Comparison of ENCODE assay signal across 21 mouse cellular contexts in genomic region chr12:116306042-116306441, GRCm38 (mm10). TPM values are rescaled to one million over a fixed set of nuclear protein-coding genes. Genes with fewer than 3 reads are reported as not detected.
DNase-seq lines count a peak whose midpoint lies in the region; ATAC-seq and TF ChIP-seq lines count a peak whose summit lies in the region.
"Had no signal": no experiment of that assay in that cellular context is flagged by ENCODE, and none has a peak within 500 bp of the region (broad histone marks: within the 10 kb centered on the region; RNA-seq: fewer than 3 reads in every experiment).

No protein-coding gene starts in this region.

- peaks cover 75% of the 10 kb centered on the region for H3K79me3 ChIP-seq in C2C12 (ENCODE audit: low read depth)

- H3K4me3 ChIP-seq in C2C12 (ENCODE audit: insufficient read depth, poor library complexity, severe bottlenecking): no peak overlapping the region
- no peak overlapping the region for H3K4me3 ChIP-seq in liver, postnatal 0 days (ENCODE audit: low read depth, low read length)
- H3K4me3 ChIP-seq: heart, embryonic 15.5 days; hindbrain, embryonic 12.5 days; megakaryocyte, embryonic 14.5 days had no signal

- TF ChIP-seq CTCF in C2C12 (IDR thresholded peaks at IDR 0.05; ENCODE audit: control insufficient read depth, insufficient read depth, insufficient read length): no peak
- no peak for TF ChIP-seq CTCF in liver, postnatal 0 days (IDR thresholded peaks at IDR 0.05; ENCODE audit: low read depth)

- 61% methylated on average over 1 of the region's 1 CpGs for WGBS in liver, postnatal 0 days (ENCODE audit: insufficient replicate concordance)

- DNase-seq in gastrocnemius, adult 18-20 months (ENCODE audit: low spot score): peak; percentile 7
- DNase-seq in gastrocnemius, postnatal 25 days: no peak
- DNase-seq in kidney, postnatal 4 days: peak; percentile 6 to 16
- DNase-seq in kidney, adult 9 months: no peak
- DNase-seq in adrenal gland, postnatal 10 days: peak; percentile 15
- DNase-seq in frontal cortex, postnatal 36 days (ENCODE audit: low spot score in 2 of 2): no peak
- DNase-seq in liver, postnatal 0 days: no peak
- DNase-seq: cerebellum, adult 9-10 months; thymus, adult 2 months had no signal

- H3K4me2 ChIP-seq in liver, postnatal 0 days (ENCODE audit: low read depth, low read length): no peak overlapping the region
- H3K4me2 ChIP-seq: heart, embryonic 15.5 days; hindbrain, embryonic 12.5 days had no signal

- no peak overlapping the region for H3K9ac ChIP-seq in liver, postnatal 0 days (replicated peaks)
- H3K9ac ChIP-seq: heart, embryonic 15.5 days; hindbrain, embryonic 12.5 days had no signal

- H3K79me2 ChIP-seq in C2C12 (ENCODE audit: control insufficient read depth, insufficient read depth): peaks cover 90% of the 10 kb centered on the region

- TF ChIP-seq EP300 in liver, postnatal 0 days (IDR thresholded peaks at IDR 0.05; ENCODE audit: low read depth): no peak

- no peaks in the 10 kb centered on the region for H3K27me3 ChIP-seq in C2C12 (ENCODE audit: control insufficient read depth, insufficient read depth, insufficient read length)
- H3K27me3 ChIP-seq in liver, postnatal 0 days (ENCODE audit: insufficient read depth, low read length): no peaks in the 10 kb centered on the region
- H3K27me3 ChIP-seq: heart, embryonic 15.5 days; hindbrain, embryonic 12.5 days; megakaryocyte, embryonic 14.5 days had no signal

- no peaks in the 10 kb centered on the region for H3K4me1 ChIP-seq in liver, postnatal 0 days (ENCODE audit: insufficient read depth)
- H3K4me1 ChIP-seq: heart, embryonic 15.5 days; hindbrain, embryonic 12.5 days had no signal

- H3K27ac ChIP-seq in liver, postnatal 0 days (ENCODE audit: low read depth): no peak overlapping the region
- H3K27ac ChIP-seq: heart, embryonic 15.5 days; hindbrain, embryonic 12.5 days had no signal

- H3K9me3 ChIP-seq in liver, postnatal 0 days (ENCODE audit: low read length): no peaks in the 10 kb centered on the region
- H3K9me3 ChIP-seq: heart, embryonic 15.5 days; hindbrain, embryonic 12.5 days; megakaryocyte, embryonic 14.5 days had no signal

- H3K36me3 ChIP-seq in C2C12 (ENCODE audit: control insufficient read depth, insufficient read depth): peaks cover 9% of the 10 kb centered on the region
- no peaks in the 10 kb centered on the region for H3K36me3 ChIP-seq in liver, postnatal 0 days (replicated peaks; ENCODE audit: insufficient read depth, low read length)
- H3K36me3 ChIP-seq: heart, embryonic 15.5 days; hindbrain, embryonic 12.5 days had no signal

- no peak overlapping the region for H3ac ChIP-seq in C2C12 (ENCODE audit: control insufficient read depth, insufficient read length, low read depth)

- no peak for ATAC-seq in liver, postnatal 0 days
- ATAC-seq: activated CD4-positive, CD25-positive, alpha-beta regulatory T cell, adult 4 months; midbrain, embryonic 16.5 days had no signal

TF ChIP-seq in C2C12, 6 proteins besides CTCF, POLR2A, EP300 and RAD21:
- peak; percentile 12 for TF ChIP-seq FOSL1 (IDR thresholded peaks at IDR 0.05; ENCODE audit: insufficient read depth, low read length, poor library complexity, severe bottlenecking)
- peak; percentile 92 for TF ChIP-seq MYOD1 (IDR thresholded peaks at IDR 0.05; ENCODE audit: control insufficient read depth, insufficient read length, low read depth)
- TF ChIP-seq MAX (IDR thresholded peaks at IDR 0.05): no peak
- TF ChIP-seq CEBPB (IDR thresholded peaks at IDR 0.05; ENCODE audit: low read depth): no peak

RNA-seq across cellular contexts. Expression of gene Esyt2, which starts 25.0 kb away (rescaled TPM):
- total RNA-seq in gastrocnemius, adult 18-20 months (2021): 10 to 100 TPM; 26.0 to 30.2 TPM
- 10 to 100 TPM; 18.0 to 20.4 TPM for total RNA-seq in gastrocnemius, postnatal 25 days (2021)
- 19.3 TPM for polyA plus RNA-seq in C2C12 (2012; fragmentation: generic; extraction: Trizol)
- 10 to 100 TPM; 42.2 to 46.8 TPM for total RNA-seq in adrenal gland, postnatal 10 days (2021)
- polyA plus RNA-seq in liver, postnatal 0 days (2015; fragmentation: Nextera tagmentation; extraction: Ambion mirVana): 4.8 and 5.7 TPM in 2 replicates

RNA-seq across cellular contexts. Expression of gene Gm11027, which starts 30.9 kb away (rescaled TPM):
- not detected for total RNA-seq in gastrocnemius, adult 18-20 months (2021)
- total RNA-seq in gastrocnemius, postnatal 25 days (2021): not detected
- polyA plus RNA-seq in C2C12 (2012; fragmentation: generic; extraction: Trizol): not detected
- not detected for total RNA-seq in adrenal gland, postnatal 10 days (2021)
- polyA plus RNA-seq in liver, postnatal 0 days (2015; fragmentation: Nextera tagmentation; extraction: Ambion mirVana): not detected in 2 replicates
- total RNA-seq: heart, adult 18-20 months; left cerebral cortex, postnatal 10 days had no signal
- polyA plus RNA-seq: activated CD4-positive, CD25-positive, alpha-beta regulatory T cell, adult 4 months; heart, embryonic 15.5 days; hindbrain, embryonic 12.5 days; intestine, embryonic 14.5 days; limb, embryonic 14.5 days; liver, embryonic 16.5 days; midbrain, embryonic 16.5 days; neural tube, embryonic 11.5 days; thymus, adult 2 months had no signal

RNA-seq across cellular contexts. Expression of gene Wdr60, which starts 43.2 kb away (rescaled TPM):
- 10 to 100 TPM; 14.8 to 16.7 TPM for total RNA-seq in gastrocnemius, adult 18-20 months (2021)
- total RNA-seq in gastrocnemius, postnatal 25 days (2021): 1 to 10 TPM; 7.2 to 8.8 TPM
- 4.4 TPM for polyA plus RNA-seq in C2C12 (2012; fragmentation: generic; extraction: Trizol)
- total RNA-seq in adrenal gland, postnatal 10 days (2021): 10 to 100 TPM; 11.8 to 12.1 TPM
- polyA plus RNA-seq in liver, postnatal 0 days (2015; fragmentation: Nextera tagmentation; extraction: Ambion mirVana): 3.2 and 4.2 TPM in 2 replicates

Comparison
In these comparisons a context has a peak if more than half of its experiments do, and no peak if none do; other contexts are left out.
1. DNase-seq: peak in gastrocnemius, adult 18-20 months (single experiment), kidney, postnatal 4 days (2 of 2) and adrenal gland, postnatal 10 days (single experiment); none in gastrocnemius, postnatal 25 days (single experiment), kidney, adult 9 months (single experiment), frontal cortex, postnatal 36 days (0 of 2) and liver, postnatal 0 days (single experiment).